Mouse (Mus musculus): ENCODE data around the gene Fbxo4. TPM values are rescaled to one million over a fixed set of nuclear protein-coding genes. Genes with fewer than 3 reads are reported as not detected.
A peak's percentile ranks its signal among the peaks of the same experiment; 100 is the strongest.

The Fbxo4 gene
- polyA plus RNA-seq, 1 experiment from 2014 or later, result 8.2 TPM

DNA sequence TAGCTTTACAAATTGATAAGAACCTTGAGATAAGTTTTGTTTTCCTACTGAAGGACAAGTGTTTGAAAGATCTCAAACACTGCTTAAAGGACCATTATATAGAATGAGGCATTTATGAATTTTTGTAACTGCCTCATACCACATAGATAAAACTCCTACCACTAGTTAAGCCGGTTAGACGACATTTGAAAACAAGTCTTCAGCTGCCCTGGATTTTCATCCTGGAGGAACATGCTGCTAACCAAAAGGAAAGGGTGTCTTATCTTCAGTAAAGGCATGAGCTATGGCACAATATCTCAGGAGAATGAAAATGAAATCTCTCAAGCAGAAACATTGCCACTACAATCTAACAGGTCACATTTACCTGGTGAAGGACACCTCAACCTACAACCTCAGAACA lies 44.4 kb upstream of the Fbxo4 start:
- DNase-seq (no peak), ATAC-seq (ENCODE audit: low FRiP score, low TSS enrichment) (no peak)
- WGBS, result 95% methylated on average over 2 of the region's 2 CpGs
- Histone ChIP-seq H3K9me3 (ENCODE audit: control insufficient read depth, low read length) (no peaks in the 10 kb centered on the region), H3K4me1 (ENCODE audit: control insufficient read depth, insufficient read depth, low read length) (peaks cover 13% of the 10 kb centered on the region), H3K9ac (replicated peaks; ENCODE audit: low read length) (no peak overlapping the region), H3K27ac (replicated peaks; ENCODE audit: low read depth, low read length) (no peak overlapping the region), H3K36me3 (ENCODE audit: control insufficient read depth, insufficient read depth, low read length) (no peaks in the 10 kb centered on the region), H3K4me2 (ENCODE audit: low read length) (no peak overlapping the region), H3K27me3 (ENCODE audit: control insufficient read depth, insufficient read depth, low read length) (no peaks in the 10 kb centered on the region), H3K4me3 (replicated peaks; ENCODE audit: low read depth, low read length) (no peak overlapping the region)

DNA sequence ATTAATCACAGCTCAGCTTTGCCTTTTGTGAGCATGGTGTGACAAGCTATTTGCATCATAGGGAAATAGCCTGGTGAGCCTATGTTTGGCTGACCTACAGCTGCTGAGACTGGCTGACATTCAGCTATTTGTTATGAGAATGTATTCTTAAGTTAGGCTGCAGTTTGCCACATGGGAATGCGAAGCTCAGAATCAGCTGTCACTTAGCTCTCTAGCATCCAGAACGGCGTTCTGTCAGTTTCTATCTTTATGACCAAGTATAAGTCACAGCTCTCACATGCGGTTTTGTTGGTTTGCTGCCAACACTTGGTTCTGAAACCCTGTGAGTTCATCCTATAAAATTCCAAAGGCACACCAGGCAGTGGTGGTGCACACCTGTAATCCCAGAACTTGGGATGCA lies 41.3 kb upstream of the Fbxo4 start:
- Histone ChIP-seq H3K4me2 (ENCODE audit: low read length) (no peak overlapping the region), H3K9ac (replicated peaks; ENCODE audit: low read length) (no peak overlapping the region), H3K27ac (replicated peaks; ENCODE audit: low read depth, low read length) (no peak overlapping the region), H3K36me3 (ENCODE audit: control insufficient read depth, insufficient read depth, low read length) (no peaks in the 10 kb centered on the region), H3K4me3 (replicated peaks; ENCODE audit: low read depth, low read length) (no peak overlapping the region), H3K4me1 (ENCODE audit: control insufficient read depth, insufficient read depth, low read length) (peaks cover 4% of the 10 kb centered on the region; the same call in 1 of the 2 replicates), H3K9me3 (ENCODE audit: control insufficient read depth, low read length) (no peaks in the 10 kb centered on the region), H3K27me3 (ENCODE audit: control insufficient read depth, insufficient read depth, low read length) (no peaks in the 10 kb centered on the region)
- WGBS, result 71% methylated on average over 4 of the region's 4 CpGs
- no peak for ATAC-seq (ENCODE audit: low FRiP score, low TSS enrichment)
- no peak for DNase-seq

DNA sequence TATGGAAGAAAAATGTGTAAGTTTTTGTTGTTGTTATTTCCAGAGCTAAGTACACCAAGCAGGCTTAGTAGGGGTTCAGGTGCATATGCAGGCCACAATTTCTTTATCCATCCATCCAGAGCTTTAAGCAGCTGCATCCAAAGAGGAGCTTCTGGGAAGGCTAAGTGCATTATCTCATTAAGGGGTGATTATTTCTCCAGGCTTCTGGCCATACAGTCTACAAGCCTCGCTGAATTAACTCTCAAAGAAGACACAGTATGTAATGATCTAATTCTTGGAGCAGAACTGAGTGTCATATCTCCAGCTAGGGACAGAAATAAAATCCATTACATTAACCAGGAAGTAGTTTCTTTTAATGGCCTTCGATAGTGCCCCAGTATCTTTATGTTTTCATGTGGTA lies 34.5 kb upstream of the Fbxo4 start:
- no peaks in the 10 kb centered on the region for H3K36me3 ChIP-seq (ENCODE audit: control insufficient read depth, insufficient read depth, low read length)
- no peak overlapping the region for H3K4me3 ChIP-seq (replicated peaks; ENCODE audit: low read depth, low read length)
- H3K4me1 ChIP-seq (ENCODE audit: control insufficient read depth, insufficient read depth, low read length), result no peaks in the 10 kb centered on the region
- 74% methylated on average over 2 of the region's 2 CpGs for WGBS
- ATAC-seq (ENCODE audit: low FRiP score, low TSS enrichment) (no peak), DNase-seq (no peak)
- no peak overlapping the region for H3K27ac ChIP-seq (replicated peaks; ENCODE audit: low read depth, low read length)
- H3K9me3 ChIP-seq (ENCODE audit: control insufficient read depth, low read length), result no peaks in the 10 kb centered on the region
- no peak overlapping the region for H3K9ac ChIP-seq (replicated peaks; ENCODE audit: low read length)
- no peak overlapping the region for H3K4me2 ChIP-seq (ENCODE audit: low read length)
- no peaks in the 10 kb centered on the region for H3K27me3 ChIP-seq (ENCODE audit: control insufficient read depth, insufficient read depth, low read length)

DNA sequence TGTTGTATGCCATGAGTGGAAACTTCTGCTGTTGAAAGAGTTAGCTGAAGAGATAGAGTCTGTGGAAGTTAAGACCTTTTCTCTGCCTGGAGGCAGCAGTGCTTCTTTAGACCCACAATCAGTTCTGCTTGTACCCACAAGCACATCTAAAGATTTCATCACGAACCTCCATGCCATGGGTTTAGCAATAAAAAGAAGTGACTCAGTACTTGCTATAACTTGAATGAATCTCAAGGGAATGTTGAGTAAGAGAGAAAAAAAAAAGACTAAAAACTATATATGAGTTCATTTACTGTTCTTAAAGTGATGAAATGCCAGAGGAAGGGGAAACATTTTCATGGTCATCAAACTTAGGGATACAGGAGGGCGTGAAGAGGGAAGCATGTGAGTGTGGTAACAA lies 21.2 kb upstream of the Fbxo4 start:
- H3K9ac ChIP-seq (replicated peaks; ENCODE audit: low read length), result no peak overlapping the region
- 86% methylated on average over 2 of the region's 2 CpGs for WGBS
- no peaks in the 10 kb centered on the region for H3K4me1 ChIP-seq (ENCODE audit: control insufficient read depth, insufficient read depth, low read length)
- no peaks in the 10 kb centered on the region for H3K36me3 ChIP-seq (ENCODE audit: control insufficient read depth, insufficient read depth, low read length)
- H3K4me2 ChIP-seq (ENCODE audit: low read length), result no peak overlapping the region
- H3K27me3 ChIP-seq (ENCODE audit: control insufficient read depth, insufficient read depth, low read length), result no peaks in the 10 kb centered on the region
- H3K27ac ChIP-seq (replicated peaks; ENCODE audit: low read depth, low read length), result no peak overlapping the region
- ATAC-seq (ENCODE audit: low FRiP score, low TSS enrichment) (no peak), DNase-seq (no peak)
- no peak overlapping the region for H3K4me3 ChIP-seq (replicated peaks; ENCODE audit: low read depth, low read length)
- 0 out of 2 replicates have a peak, but pooled peaks cover 6% of the 10 kb centered on the region for H3K9me3 ChIP-seq (ENCODE audit: control insufficient read depth, low read length)

DNA sequence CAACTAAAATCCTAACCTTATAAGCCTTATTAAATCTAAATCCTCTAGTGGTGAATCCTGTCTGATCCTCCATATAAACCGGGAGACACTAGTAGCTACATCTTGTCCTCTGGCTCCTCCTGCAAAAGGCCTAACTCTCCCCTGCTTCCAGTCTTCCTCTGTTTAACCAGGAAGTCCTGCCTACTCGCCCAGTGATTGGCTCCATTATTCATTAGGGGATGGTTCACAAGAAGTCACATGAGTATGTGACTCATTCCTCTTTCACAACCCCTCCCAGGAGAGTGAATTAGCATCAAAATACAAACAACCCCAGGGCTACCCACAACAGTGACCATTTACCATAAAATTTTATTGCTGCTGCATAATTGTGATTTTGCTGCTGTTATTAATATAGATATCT lies 19.8 kb upstream of the Fbxo4 start:
- Histone ChIP-seq H3K4me1 (ENCODE audit: control insufficient read depth, insufficient read depth, low read length) (peaks cover 5% of the 10 kb centered on the region; the same call in 1 of the 2 replicates), H3K27me3 (ENCODE audit: control insufficient read depth, insufficient read depth, low read length) (no peaks in the 10 kb centered on the region), H3K27ac (replicated peaks; ENCODE audit: low read depth, low read length) (no peak overlapping the region), H3K36me3 (ENCODE audit: control insufficient read depth, insufficient read depth, low read length) (no peaks in the 10 kb centered on the region), H3K4me3 (replicated peaks; ENCODE audit: low read depth, low read length) (no peak overlapping the region), H3K4me2 (ENCODE audit: low read length) (no peak overlapping the region), H3K9me3 (ENCODE audit: control insufficient read depth, low read length) (no peaks in the 10 kb centered on the region), H3K9ac (replicated peaks; ENCODE audit: low read length) (no peak overlapping the region)
- ATAC-seq (ENCODE audit: low FRiP score, low TSS enrichment) (no peak), DNase-seq (no peak)
- WGBS, result 69% methylated on average over 2 of the region's 2 CpGs

DNA sequence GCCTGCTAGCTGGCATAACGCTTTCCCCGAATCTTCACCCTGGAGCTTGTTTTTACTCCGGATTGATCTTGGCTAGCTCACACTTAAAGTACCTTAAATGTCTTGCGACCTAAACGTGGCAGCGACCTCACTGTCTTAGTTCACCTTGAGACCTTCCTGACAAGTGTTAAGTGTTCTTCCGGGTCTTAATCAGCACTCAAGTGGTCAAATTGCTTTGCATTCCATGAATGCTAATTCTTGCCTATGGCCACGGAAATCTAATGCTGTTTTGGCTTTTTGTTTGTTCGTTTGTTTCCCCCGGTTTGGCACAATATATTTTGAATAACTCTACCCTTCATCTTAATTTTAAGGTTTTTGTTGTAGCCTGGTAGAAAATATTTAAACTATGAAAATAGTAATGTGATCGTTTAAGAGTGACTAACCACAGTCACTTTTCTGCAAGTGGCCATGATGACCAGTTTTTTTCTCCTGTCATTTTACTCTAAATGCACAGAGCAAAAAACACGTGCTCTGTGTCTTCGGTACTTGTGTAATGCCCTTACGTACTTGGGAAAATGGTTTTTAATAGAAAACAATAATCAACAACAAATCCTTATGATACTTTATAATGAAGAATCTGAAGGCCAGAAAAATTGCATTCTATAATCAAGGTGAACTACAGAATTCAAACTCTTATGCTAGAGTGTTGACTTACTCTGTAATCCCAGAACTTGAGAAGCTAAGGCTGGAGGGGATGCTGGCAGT lies 17.1 kb upstream of the Fbxo4 start:
- H3K27ac ChIP-seq (replicated peaks; ENCODE audit: low read depth, low read length), result peak overlapping the region; percentile 77
- DNase-seq, result no peak
- H3K4me3 ChIP-seq (replicated peaks; ENCODE audit: low read depth, low read length), result peak overlapping the region; percentile 74
- 22% methylated on average over 14 of the region's 14 CpGs for WGBS
- peak overlapping the region; percentile 52 for H3K9ac ChIP-seq (replicated peaks; ENCODE audit: low read length)
- ATAC-seq (ENCODE audit: low FRiP score, low TSS enrichment), result no peak
- H3K27me3 ChIP-seq (ENCODE audit: control insufficient read depth, insufficient read depth, low read length), result no peaks in the 10 kb centered on the region
- H3K4me2 ChIP-seq (ENCODE audit: low read length), result peak overlapping the region; percentile 70
- no peaks in the 10 kb centered on the region for H3K9me3 ChIP-seq (ENCODE audit: control insufficient read depth, low read length)
- peaks cover 9% of the 10 kb centered on the region; the same call in 1 of the 2 replicates for H3K4me1 ChIP-seq (ENCODE audit: control insufficient read depth, insufficient read depth, low read length)
- peaks cover 5% of the 10 kb centered on the region; the same call in 1 of the 2 replicates for H3K36me3 ChIP-seq (ENCODE audit: control insufficient read depth, insufficient read depth, low read length)

DNA sequence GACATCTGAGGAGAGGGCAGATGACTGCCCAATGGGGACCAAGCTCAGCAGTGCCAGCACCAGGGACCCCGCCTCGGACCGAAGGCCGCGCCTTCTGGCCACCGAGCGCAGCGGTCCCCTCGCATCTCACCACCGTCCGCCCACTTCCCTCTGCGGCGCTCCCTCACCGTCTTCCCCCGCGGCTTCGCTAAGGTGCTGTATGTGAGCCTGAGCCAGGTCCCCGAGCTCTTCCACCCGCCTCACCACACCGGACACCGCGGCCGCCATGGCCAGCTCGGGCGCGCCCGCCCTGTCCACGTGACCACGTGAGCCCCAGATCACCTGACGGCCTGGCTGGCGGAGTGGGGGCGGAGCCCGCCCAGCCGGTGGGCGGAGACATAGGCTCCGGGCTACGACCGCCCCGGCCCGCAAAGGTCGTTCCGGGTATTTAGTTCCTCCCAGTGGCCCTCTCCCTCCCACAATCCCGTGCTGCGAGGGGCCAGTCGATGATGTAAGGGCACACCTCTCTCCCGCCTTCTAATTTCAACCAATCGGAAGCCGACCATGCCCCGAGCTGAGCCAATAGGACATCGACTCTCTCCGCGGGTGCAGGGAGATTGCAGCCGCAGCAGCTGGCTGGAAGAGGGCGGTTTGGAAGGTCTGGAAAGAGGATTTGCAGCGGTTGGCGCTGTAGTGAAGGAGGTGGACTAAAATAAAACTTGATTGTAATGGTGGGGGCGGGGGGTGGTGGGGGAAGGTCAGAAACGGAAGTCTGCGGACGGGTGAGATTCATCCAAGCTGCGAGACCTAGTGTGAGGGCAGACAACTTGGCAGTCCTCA lies 16.3 kb upstream of the Fbxo4 start, which contains the start of gene AW549877:
AW549877 (minus strand) TSS at position 297 of the 819 bp plus-strand sequence.
- Histone ChIP-seq H3K27ac (replicated peaks; ENCODE audit: low read depth, low read length) (peak within 1 kb of the TSS; percentile 93), H3K9me3 (ENCODE audit: control insufficient read depth, low read length) (no peaks in the 10 kb centered on the region), H3K4me2 (ENCODE audit: low read length) (peak within 1 kb of the TSS; percentile 70), H3K4me3 (replicated peaks; ENCODE audit: low read depth, low read length) (peak within 1 kb of the TSS; percentile 74), H3K27me3 (ENCODE audit: control insufficient read depth, insufficient read depth, low read length) (no peaks in the 10 kb centered on the region), H3K36me3 (ENCODE audit: control insufficient read depth, insufficient read depth, low read length) (peaks cover 13% of the 10 kb centered on the region), H3K9ac (replicated peaks; ENCODE audit: low read length) (peak within 1 kb of the TSS; percentile 80), H3K4me1 (ENCODE audit: control insufficient read depth, insufficient read depth, low read length) (peaks cover 9% of the 10 kb centered on the region; the same call in 1 of the 2 replicates)
- DNase-seq (peak; percentile 98), ATAC-seq (ENCODE audit: low FRiP score, low TSS enrichment) (peak; percentile 99)
- WGBS, result under 1% methylated on average over 61 of the region's 61 CpGs

DNA sequence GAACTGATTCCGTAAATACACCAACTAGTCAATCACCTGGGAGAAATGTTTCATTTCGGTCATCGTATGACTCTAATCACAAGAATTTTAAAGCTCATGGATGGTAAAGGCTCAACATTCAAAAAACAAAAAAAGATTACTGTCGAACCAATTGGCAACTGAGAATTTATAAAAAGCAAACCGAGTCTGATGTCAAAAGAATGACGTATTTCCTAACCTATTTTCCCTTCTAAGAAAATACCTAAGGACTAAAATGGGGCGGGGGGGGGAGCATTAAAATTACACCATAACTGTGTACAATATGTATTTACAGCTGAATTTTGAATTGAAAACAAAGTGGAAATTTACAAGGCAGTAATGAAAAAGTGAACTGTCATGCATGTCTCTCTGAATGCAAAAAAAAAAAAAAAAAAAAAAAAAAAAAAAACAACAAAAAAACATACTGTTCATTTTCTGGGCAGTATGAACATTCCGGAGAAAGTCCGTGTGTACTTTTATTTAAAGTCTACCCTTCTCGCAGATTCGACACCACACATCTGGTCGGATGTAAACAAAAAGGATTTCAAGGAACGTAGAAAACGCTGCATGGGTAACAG lies 15.6 kb upstream of the Fbxo4 start:
- peak overlapping the region; percentile 80 for H3K9ac ChIP-seq (replicated peaks; ENCODE audit: low read length)
- peaks cover 20% of the 10 kb centered on the region for H3K36me3 ChIP-seq (ENCODE audit: control insufficient read depth, insufficient read depth, low read length)
- peak overlapping the region; percentile 74 for H3K4me3 ChIP-seq (replicated peaks; ENCODE audit: low read depth, low read length)
- ATAC-seq (ENCODE audit: low FRiP score, low TSS enrichment) (no peak), DNase-seq (peak; percentile 5)
- H3K27ac ChIP-seq (replicated peaks; ENCODE audit: low read depth, low read length), result peak overlapping the region; percentile 93
- WGBS, result 27% methylated on average over 14 of the region's 14 CpGs
- no peaks in the 10 kb centered on the region for H3K27me3 ChIP-seq (ENCODE audit: control insufficient read depth, insufficient read depth, low read length)
- H3K4me2 ChIP-seq (ENCODE audit: low read length), result peak overlapping the region; percentile 70
- H3K4me1 ChIP-seq (ENCODE audit: control insufficient read depth, insufficient read depth, low read length), result peaks cover 9% of the 10 kb centered on the region; the same call in 1 of the 2 replicates
- H3K9me3 ChIP-seq (ENCODE audit: control insufficient read depth, low read length), result no peaks in the 10 kb centered on the region

Measured in midbrain, embryonic 14.5 days (tissue).